Mouse (Mus musculus) adrenal gland, adult 8-10 months (tissue): ENCODE data around the gene Uba6. TPM values are rescaled to one million over a fixed set of nuclear protein-coding genes. Genes with fewer than 3 reads are reported as not detected.

ENCODE experiments used
- DNase-seq: peaks from one replicate; pipeline ENCODE4 v3.0.0; 2022
- total RNA-seq, 4 experiments: library from RNA; stranded (reverse); gene quantifications; 2 replicates each; pipeline ENCODE4 v1.2.4; 2022

Gene Uba6
- 10 to 100 TPM; 14.9 to 24.5 (median 19.7) TPM for total RNA-seq

- peak; percentile 99 for DNase-seq
Measured at GRCm38 (mm10) chr5:86172449-86173161, at the start of gene Uba6. Gene Uba6 (minus strand): TSS chr5:86172803.

DNA sequence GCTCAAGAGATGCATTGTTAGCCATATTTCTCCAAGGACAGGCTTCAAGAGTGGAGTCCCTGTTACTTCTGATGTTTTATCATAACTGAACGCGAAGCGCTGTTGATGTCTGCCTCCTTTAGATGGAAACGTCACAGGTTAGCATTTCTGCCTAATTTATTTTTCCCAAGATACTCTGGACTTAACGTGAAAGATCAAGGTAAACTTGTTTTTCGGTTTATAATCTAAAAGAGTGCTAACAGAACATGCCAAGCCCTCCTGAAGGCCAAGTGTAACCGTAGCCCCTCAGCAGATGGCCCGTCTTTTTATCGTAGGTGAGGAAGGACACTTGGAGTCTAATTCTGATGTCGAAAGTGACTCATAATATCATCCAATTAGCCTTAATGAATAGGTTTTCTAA, 25.2 kb upstream of the Uba6 start, which contains the start of gene Gnrhr:
TSS of gene Gnrhr (minus strand) at position 101 of the 400 bp plus-strand sequence.
- DNase-seq = no peak

DNA sequence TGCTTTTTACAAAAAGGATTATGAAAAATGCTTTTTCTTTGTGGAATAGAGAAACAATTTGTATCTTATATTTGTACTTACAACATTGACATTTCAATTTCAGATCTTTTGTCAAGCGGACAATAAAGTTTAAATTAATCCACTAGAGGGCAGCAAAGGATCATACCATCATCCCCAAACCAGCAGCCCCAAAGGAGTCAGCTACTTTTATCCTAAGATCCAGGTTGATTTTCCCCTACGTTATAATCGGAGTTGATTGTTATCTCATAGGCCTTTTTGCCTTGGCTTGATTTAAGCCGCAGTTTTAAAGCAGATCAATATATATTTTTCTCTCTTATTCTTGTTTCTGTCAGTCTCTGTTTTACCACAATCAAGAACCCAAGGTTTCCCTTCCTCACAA, 18.8 kb upstream of the Uba6 start:
- no peak for DNase-seq

DNA sequence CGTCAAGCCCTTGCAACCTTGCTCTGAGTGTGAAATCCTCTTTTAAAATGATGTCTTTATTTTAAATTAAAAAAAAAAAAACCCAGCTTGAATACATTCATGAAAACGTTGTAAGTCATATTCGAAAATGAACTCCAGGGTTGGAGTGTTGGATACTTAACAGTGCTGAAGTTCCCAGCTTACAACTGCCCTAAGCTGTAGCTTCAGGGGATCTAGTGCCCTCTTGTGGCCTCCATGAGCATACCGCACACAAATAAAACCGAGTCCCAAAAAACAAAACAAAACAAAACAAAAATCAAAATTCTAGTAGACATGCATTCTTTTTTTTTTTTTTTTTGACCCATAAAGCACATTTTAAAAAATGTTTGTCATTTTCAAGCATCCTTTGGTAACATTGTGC, 18.2 kb upstream of the Uba6 start:
- DNase-seq = no peak

DNA sequence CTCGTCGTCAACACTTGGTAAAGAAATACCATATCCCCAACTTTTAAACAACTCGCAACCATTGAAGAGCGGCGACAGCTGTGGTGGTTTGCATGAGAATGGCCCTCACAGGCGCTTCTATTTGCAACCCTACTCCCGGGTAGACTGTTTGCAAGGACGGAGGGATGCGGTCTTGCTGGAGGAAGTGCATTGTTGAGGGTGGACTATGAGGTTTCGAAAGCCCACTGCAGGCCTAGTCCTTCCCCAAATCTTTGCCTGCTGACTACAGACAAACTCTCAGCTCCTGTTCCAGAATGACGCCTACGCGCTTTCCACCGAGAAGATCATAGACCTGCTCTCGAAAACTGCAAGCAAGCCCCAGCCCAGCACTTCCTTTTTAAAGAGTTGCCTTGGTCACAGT, 17.7 kb upstream of the Uba6 start:
- DNase-seq = no peak

DNA sequence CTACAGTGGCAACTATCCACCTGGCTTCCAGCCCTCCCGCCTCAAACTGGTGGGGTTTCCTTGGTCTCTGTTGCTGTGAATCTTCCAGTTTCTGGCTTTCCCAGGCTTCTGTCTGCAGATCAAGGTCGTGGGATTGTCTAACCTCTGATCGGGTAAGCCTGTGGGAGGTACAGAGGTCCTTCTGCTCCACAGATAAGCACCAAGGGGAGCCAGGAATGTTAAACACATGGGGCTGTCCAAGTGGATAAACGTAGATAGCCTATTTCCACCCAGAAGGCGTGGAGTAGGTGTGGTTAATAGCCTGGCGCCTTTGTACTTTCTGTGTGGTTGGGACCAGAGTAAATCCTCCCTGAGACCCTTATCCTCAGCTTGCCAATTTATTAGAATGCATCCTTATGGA, 14.8 kb upstream of the Uba6 start:
- no peak for DNase-seq

- DNase-seq = no peak
Measured at GRCm38 (mm10) chr5:86173778-86174177, 1.2 kb upstream of the Uba6 start.

- no peak for DNase-seq
Measured at GRCm38 (mm10) chr5:86172088-86172448, 535 bp downstream of the Uba6 start.

DNA sequence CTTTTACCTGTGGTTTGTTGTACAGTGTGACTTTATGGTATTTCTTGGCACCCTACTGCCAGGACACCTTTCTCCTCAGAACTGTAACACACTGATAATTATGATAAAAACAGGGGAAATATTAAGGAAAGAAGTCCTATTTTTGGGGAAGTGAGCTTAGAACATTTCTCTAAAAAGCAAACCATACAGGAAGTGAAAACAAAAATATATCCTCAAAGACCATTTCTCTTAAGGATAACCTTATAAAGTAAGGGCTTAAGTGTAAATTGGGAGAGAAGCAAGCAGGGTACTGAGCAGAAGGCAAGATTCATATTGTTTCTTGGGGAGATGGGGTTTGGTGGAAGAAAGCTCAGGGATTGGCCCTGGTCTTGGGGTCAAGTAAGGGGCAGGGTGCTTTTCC, 42.8 kb downstream of the Uba6 start:
- no peak for DNase-seq

- DNase-seq = no peak
Measured at GRCm38 (mm10) chr5:86128749-86129148, 43.9 kb downstream of the Uba6 start.

DNA sequence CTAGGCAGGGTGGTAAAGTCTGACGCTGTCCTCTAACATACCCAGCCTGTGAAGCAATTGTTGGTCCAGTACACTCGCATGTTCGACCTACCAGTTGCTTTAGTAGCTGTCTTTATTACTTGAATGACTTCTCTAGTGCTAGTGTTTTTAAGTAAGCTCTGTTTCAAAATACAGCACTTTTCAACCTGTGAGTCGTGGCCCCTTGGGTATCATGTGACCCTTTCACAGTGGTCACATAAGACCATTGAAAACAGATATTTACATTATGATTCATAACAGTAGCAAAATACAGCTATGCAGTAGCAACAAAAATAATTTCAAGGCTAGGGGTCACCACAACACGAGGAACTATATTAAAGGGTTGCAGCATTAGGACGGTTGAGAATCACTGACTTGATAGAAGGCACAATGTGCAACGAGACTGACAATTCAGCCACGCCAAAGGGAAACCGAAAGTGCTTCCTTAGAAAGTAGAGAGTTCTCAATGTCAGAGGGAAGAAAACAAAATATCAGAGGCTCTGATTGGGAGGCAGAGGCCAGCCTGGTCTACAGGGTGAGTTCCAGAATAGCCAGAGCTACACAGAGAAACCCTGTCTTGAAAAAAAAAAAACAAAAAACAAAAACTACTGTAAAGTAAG, 54.0 kb downstream of the Uba6 start:
- no peak for DNase-seq

GRCm38 (mm10) chr5:86113997-86114396, 58.6 kb downstream of the Uba6 start:
- DNase-seq = no peak

- peak; percentile 13 for DNase-seq
Measured at GRCm38 (mm10) chr5:86113037-86113436, 59.6 kb downstream of the Uba6 start.

- DNase-seq = no peak
Measured at GRCm38 (mm10) chr5:86111074-86111473, 61.5 kb downstream of the Uba6 start.

GRCm38 (mm10) chr5:86106610-86107009, 66.0 kb downstream of the Uba6 start:
- DNase-seq = no peak

DNA sequence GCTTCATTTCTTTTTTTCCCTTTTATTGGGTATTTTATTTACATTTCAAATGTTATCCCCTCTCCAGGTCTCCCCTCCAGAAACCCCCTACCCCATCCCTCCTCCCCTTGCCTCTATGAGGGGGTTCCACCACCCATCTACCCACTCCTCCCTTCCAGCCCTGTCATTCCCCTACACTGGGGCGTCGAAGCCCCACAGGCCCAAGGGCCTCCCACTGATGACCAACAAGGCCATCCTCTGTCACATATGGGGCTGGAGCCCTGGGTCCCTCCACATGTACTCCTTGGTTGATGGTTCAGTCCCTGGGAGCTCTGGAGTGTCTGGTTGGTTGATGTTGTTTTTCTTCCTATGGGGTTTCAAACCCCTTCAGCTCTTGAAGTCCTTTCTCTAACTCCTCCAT, 70.4 kb downstream of the Uba6 start:
- DNase-seq = no peak

DNA sequence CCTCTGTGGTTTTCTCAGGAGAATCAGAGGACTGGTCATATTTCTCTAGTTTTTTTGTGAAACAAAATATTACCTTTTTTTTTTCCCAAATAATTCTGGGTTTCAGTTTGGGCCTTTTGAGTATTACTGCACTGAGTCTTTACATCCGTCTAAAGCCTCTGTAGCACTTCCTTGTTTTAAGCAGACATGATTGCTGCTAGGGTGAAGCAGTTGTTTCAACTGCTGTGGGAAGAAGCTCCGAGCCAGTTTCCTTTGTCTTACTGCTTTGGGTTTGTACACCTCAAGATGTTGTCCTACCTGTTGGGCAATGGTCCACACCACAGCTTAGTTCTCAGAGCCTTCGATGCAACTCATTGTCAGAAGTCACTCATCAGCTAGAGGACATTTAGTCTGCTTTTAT, 72.0 kb downstream of the Uba6 start:
- DNase-seq = no peak

DNA sequence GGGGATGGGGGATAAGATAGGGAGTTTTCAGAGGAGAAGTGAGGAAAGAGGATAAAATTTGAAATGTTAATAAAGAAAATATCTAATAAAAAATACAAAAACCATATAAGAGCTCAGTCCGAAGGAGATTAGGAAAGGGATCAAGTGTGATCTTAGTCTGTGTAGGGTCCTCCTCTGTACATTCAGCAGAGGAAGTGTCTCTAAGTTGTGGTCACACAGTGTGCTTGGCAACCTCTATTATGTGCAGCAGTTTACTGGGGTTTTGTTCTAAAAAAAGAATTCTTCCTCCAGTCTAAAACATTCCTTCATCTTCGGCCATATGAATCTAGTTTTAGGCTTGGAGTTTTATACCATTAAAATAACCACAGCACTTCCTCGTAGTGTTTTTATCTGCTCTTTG, 73.6 kb downstream of the Uba6 start:
- no peak for DNase-seq

DNA sequence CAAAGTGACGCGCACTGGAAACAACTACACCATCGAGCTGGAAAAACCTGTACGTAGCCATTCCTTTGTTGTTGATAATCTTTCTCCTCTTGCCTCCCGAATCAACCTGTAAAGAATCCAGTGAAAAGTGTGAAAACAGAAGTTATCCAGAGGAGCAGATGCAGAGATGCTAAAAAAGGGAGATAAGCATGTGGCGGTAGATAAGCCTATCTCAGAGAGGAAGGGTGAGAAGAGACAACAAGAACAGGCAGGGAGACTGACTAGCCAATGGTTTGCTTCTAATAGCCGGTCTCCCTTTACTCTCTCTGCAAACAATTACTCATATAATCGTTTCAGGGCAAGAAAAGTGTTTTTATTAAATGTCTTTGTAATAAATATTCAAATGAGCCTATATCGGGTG, 77.8 kb downstream of the Uba6 start:
- DNase-seq = no peak

- no peak for DNase-seq
Measured at GRCm38 (mm10) chr5:86086751-86087150, 85.9 kb downstream of the Uba6 start.

GRCm38 (mm10) chr5:86084979-86085378, 87.6 kb downstream of the Uba6 start:
- no peak for DNase-seq

DNA sequence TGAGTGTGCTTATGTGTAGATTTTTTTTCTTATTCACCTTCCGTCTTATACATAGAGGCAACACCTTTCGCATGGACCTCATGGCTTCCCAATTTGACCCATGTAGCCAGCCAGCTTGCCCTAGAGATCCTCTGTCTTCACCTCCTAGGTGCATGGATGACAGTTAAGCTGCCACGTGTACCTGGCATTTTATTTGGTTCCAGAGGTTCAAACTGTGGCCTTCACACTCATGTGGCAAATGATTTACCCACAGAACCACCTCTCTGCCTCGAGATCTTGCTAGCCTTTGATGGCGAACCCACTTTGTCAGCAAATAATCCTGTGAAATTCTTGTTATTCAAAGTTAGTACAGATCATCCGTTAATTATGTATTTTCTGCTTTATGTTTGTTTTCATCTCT, 88.6 kb downstream of the Uba6 start:
- no peak for DNase-seq

DNA sequence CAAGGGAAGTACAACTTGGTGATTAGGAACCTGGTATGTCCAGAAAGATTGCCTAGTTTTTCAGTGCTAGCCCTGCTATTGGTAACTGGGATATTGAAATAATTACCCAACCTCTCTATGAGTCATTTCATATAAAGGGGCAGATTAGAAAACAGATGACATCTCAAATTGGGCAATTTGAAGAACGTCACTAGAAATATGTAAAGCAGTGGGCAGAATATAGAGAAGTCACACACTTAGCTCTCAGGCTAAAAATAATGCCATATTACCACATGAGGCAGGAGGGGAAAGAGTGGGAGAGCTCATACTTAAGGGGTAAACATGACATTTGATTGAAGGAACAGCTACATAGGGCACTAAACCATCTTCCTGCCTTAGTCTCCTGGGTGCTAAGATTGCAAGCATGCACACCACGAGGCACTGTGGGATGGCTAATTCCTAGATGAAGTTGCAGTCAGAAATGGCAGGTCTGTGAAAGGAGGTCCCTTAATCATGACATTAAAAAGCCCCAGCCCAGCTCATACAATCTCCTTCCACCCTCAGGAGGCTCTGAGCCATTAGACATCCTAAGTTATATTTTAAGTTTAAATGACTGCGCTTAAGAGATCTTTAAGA, 93.8 kb downstream of the Uba6 start:
- no peak for DNase-seq

- DNase-seq = no peak
Measured at GRCm38 (mm10) chr5:86072756-86073386, 99.7 kb downstream of the Uba6 start.
